Mouse (Mus musculus): Measurements from ENCODE around the gene Higd1b. TPM values are rescaled to one million over a fixed set of nuclear protein-coding genes. Genes with fewer than 3 reads are reported as not detected.

The Higd1b gene
- total RNA-seq, 2 experiments from 2014 or later: 3.5 to 4.5 TPM

- no peak for TF ChIP-seq CTCF (conservative IDR thresholded peaks at IDR 0.05)
- DNase-seq (ENCODE audit: low spot score in 2 of 2): no peak
- H3K4me3 ChIP-seq: no peak overlapping the region
- H3K27ac ChIP-seq: no peak overlapping the region
Measured at GRCm38 (mm10) chr11:102855941-102856340, 20.3 kb downstream of the Higd1b start.

DNA sequence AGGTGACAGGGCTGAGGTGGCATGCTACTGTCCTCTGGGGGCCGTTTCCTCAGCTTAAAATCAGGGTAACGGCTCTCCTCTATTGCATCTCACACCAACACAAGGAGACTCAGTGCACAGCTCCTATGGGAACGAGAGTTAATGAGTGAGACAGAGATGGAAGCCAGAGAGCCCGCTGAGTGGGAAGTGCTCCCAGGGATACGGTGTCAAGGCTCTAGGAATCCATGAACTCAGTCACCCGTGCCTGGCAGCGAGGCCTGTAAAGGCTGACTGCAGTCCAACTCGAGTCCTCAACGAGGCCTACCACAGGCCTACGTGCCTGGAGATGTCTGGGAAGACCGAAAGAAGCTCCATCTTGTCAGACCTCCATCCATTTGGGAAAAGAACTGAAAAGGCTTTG lies 23.3 kb downstream of the Higd1b start:
- Histone ChIP-seq H3K27ac (no peak overlapping the region), H3K4me3 (no peak overlapping the region)
- no peak for TF ChIP-seq CTCF (conservative IDR thresholded peaks at IDR 0.05)
- no peak for DNase-seq (ENCODE audit: low spot score in 2 of 2)

- TF ChIP-seq CTCF (conservative IDR thresholded peaks at IDR 0.05): no peak
- H3K4me3 ChIP-seq: no peak overlapping the region
- H3K27ac ChIP-seq: peak overlapping the region; percentile 20; the same call in 1 of the 2 replicates
- peak in 1 of 2 experiments; percentile 36 for DNase-seq (ENCODE audit: low spot score in 2 of 2)
Measured at GRCm38 (mm10) chr11:102859933-102860332, 24.3 kb downstream of the Higd1b start.

- DNase-seq (ENCODE audit: low spot score in 2 of 2): peak; percentile 45 to 72
- Histone ChIP-seq H3K4me3 (no peak overlapping the region), H3K27ac (no peak overlapping the region)
- peak; percentile 91 for TF ChIP-seq CTCF (conservative IDR thresholded peaks at IDR 0.05)
Measured at GRCm38 (mm10) chr11:102864272-102864671, 28.6 kb downstream of the Higd1b start.

GRCm38 (mm10) chr11:102874801-102875334 lies 39.2 kb downstream of the Higd1b start:
- Histone ChIP-seq H3K27ac (peak overlapping the region; percentile 86), H3K4me3 (no peak overlapping the region; the same call in 1 of the 2 replicates)
- no peak for TF ChIP-seq CTCF (conservative IDR thresholded peaks at IDR 0.05)
- peak in 1 of 2 experiments; percentile 80 for DNase-seq (ENCODE audit: low spot score in 2 of 2)

- H3K27ac ChIP-seq: no peak overlapping the region
- TF ChIP-seq CTCF (conservative IDR thresholded peaks at IDR 0.05): no peak
- no peak for DNase-seq (ENCODE audit: low spot score in 2 of 2)
- H3K4me3 ChIP-seq: no peak overlapping the region; the same call in 1 of the 2 replicates
Measured at GRCm38 (mm10) chr11:102879558-102879957, 43.9 kb downstream of the Higd1b start.

GRCm38 (mm10) chr11:102880585-102881313 lies 45.1 kb downstream of the Higd1b start, which contains the start of the genes Eftud2 and Ccdc103:
Eftud2 (minus strand) TSS chr11:102880985.
Ccdc103 (plus strand) TSS chr11:102881204.
- TF ChIP-seq CTCF (conservative IDR thresholded peaks at IDR 0.05): no peak
- peak within 1 kb of the TSS; percentile 71 for H3K4me3 ChIP-seq
- DNase-seq (ENCODE audit: low spot score in 2 of 2): peak; percentile 93
- peak within 1 kb of the TSS; percentile 99 for H3K27ac ChIP-seq

GRCm38 (mm10) chr11:102881314-102882198 lies 45.9 kb downstream of the Higd1b start:
- Histone ChIP-seq H3K27ac (peak overlapping the region; percentile 99), H3K4me3 (peak overlapping the region; percentile 71)
- TF ChIP-seq CTCF (conservative IDR thresholded peaks at IDR 0.05): no peak
- no peak for DNase-seq (ENCODE audit: low spot score in 2 of 2)

- no peak within 1 kb of the TSS for H3K4me3 ChIP-seq
- TF ChIP-seq CTCF (conservative IDR thresholded peaks at IDR 0.05): peak; percentile 21; the same call in 1 of the 2 replicates
- H3K27ac ChIP-seq: peak within 1 kb of the TSS; percentile 75
- DNase-seq (ENCODE audit: low spot score in 2 of 2): no peak
Measured at GRCm38 (mm10) chr11:102884616-102885219, 49.1 kb downstream of the Higd1b start, which contains the start of gene Fam187a. Fam187a (plus strand) TSS chr11:102885169.

DNA sequence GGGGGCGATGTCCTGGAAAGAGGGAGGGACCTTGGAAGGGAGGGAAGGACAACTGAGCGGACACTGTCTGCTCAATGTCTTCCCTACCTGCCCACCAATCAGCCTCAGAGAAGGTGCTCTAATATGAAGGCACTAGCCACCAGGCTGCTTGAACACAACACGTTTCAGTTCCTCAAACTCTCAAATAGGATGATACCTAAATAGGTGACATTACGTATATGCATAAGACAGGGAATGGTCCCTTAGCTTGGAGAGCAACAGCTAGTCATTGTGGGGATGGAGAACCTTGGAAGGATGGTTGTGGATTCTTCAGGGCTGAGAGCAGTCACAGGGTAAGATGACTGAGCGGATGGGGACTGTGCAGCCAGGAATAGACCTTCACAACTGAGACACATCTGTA lies 51.8 kb downstream of the Higd1b start:
- TF ChIP-seq CTCF (conservative IDR thresholded peaks at IDR 0.05): no peak
- Histone ChIP-seq H3K4me3 (no peak overlapping the region), H3K27ac (peak overlapping the region; percentile 94)
- DNase-seq (ENCODE audit: low spot score in 2 of 2): no peak

Other genes starting within 250 kb of the Higd1b start
- gene Fzd2, start 231.5 kb upstream of the Higd1b start, total RNA-seq (2021): 1 to 10 TPM; 7.5 to 9.2 TPM
- gene Meioc, start 172.1 kb upstream of the Higd1b start, total RNA-seq (2021): not detected
- 10 to 100 TPM; 33.5 to 44.7 TPM for gene Ccdc43, start 138.1 kb upstream of the Higd1b start, total RNA-seq (2021)
- gene Adam11, start 74.4 kb upstream of the Higd1b start, total RNA-seq (2021): 100 to 1,000 TPM; 192 to 212 TPM
- 1 to 10 TPM; 4.7 TPM for gene Gjc1, start 16.1 kb upstream of the Higd1b start, total RNA-seq (2021)
- gene Eftud2, start 45.1 kb downstream of the Higd1b start, total RNA-seq (2021): 100 to 1,000 TPM; 129 to 139 TPM
- 1 to 10 TPM; 1.5 to 3.0 TPM for gene Ccdc103, start 45.4 kb downstream of the Higd1b start, total RNA-seq (2021)
- gene Fam187a, start 49.3 kb downstream of the Higd1b start, total RNA-seq (2021): under 1 TPM in 1 of 2 experiments, not detected in 1; 0.37 TPM
- 100 to 1,000 TPM; 332 to 341 TPM for gene Gfap, start 65.1 kb downstream of the Higd1b start, total RNA-seq (2021)
- gene Kif18b, start 89.3 kb downstream of the Higd1b start, total RNA-seq (2021): under 1 TPM; 0.27 to 0.74 TPM
- 10 to 100 TPM; 17.5 to 18.5 TPM for gene C1ql1, start 110.8 kb downstream of the Higd1b start, total RNA-seq (2021)
- gene Nmt1, start 192.3 kb downstream of the Higd1b start, total RNA-seq (2021): 100 to 1,000 TPM; 169 to 173 TPM
- gene Dcakd, start 192.5 kb downstream of the Higd1b start, total RNA-seq (2021): 10 to 100 TPM; 77.1 to 80.3 TPM

Measured in layer of hippocampus, adult 2 months (tissue).